Mouse (Mus musculus): ENCODE data around the gene Efnb3. TPM values are rescaled to one million over a fixed set of nuclear protein-coding genes. Genes with fewer than 3 reads are reported as not detected.

Efnb3 gene
- polyA plus RNA-seq, 1 experiment from 2014 or later: 165 TPM

- Histone ChIP-seq H3K9ac (ENCODE audit: low read depth, low read length) (no peak overlapping the region), H3K27ac (ENCODE audit: low read length) (no peak overlapping the region), H3K4me3 (ENCODE audit: low read depth, low read length) (no peak overlapping the region), H3K4me2 (ENCODE audit: low read length) (no peak overlapping the region), H3K9me3 (replicated peaks; ENCODE audit: control insufficient read depth, low read length, poor library complexity, severe bottlenecking) (no peaks in the 10 kb centered on the region), H3K36me3 (ENCODE audit: control insufficient read depth, insufficient read depth, low read length) (peaks cover 15% of the 10 kb centered on the region), H3K27me3 (ENCODE audit: control insufficient read depth, insufficient read depth, low read depth, low read length) (no peaks in the 10 kb centered on the region), H3K4me1 (ENCODE audit: control insufficient read depth, insufficient read depth, low read length) (no peaks in the 10 kb centered on the region)
- no peak for ATAC-seq
- WGBS: 95% methylated on average over 22 of the region's 22 CpGs
Measured at GRCm38 (mm10) chr11:69589207-69589834, 29.3 kb upstream of the Efnb3 start.

GRCm38 (mm10) chr11:69585718-69586325 lies 25.8 kb upstream of the Efnb3 start:
- no peak for ATAC-seq
- H3K4me1 ChIP-seq (ENCODE audit: control insufficient read depth, insufficient read depth, low read length): peaks cover 6% of the 10 kb centered on the region

GRCm38 (mm10) chr11:69584937-69585336 lies 24.9 kb upstream of the Efnb3 start:
- Histone ChIP-seq H3K4me2 (ENCODE audit: low read length) (no peak overlapping the region), H3K9ac (ENCODE audit: low read depth, low read length) (no peak overlapping the region), H3K9me3 (replicated peaks; ENCODE audit: control insufficient read depth, low read length, poor library complexity, severe bottlenecking) (no peaks in the 10 kb centered on the region), H3K27ac (ENCODE audit: low read length) (no peak overlapping the region), H3K27me3 (ENCODE audit: control insufficient read depth, insufficient read depth, low read depth, low read length) (no peaks in the 10 kb centered on the region), H3K4me3 (ENCODE audit: low read depth, low read length) (no peak overlapping the region), H3K4me1 (ENCODE audit: control insufficient read depth, insufficient read depth, low read length) (peaks cover 6% of the 10 kb centered on the region), H3K36me3 (ENCODE audit: control insufficient read depth, insufficient read depth, low read length) (peaks cover 10% of the 10 kb centered on the region; the same call in 1 of the 2 replicates)
- 95% methylated on average over 13 of the region's 13 CpGs for WGBS
- no peak for ATAC-seq

More at GRCm38 (mm10) chr11:69585718-69586325, 25.8 kb upstream of the Efnb3 start:
- H3K27ac ChIP-seq (ENCODE audit: low read length): no peak overlapping the region
- no peaks in the 10 kb centered on the region for H3K27me3 ChIP-seq (ENCODE audit: control insufficient read depth, insufficient read depth, low read depth, low read length)
- 81% methylated on average over 7 of the region's 7 CpGs for WGBS
- no peaks in the 10 kb centered on the region for H3K9me3 ChIP-seq (replicated peaks; ENCODE audit: control insufficient read depth, low read length, poor library complexity, severe bottlenecking)
- no peak overlapping the region for H3K9ac ChIP-seq (ENCODE audit: low read depth, low read length)
- peaks cover 15% of the 10 kb centered on the region for H3K36me3 ChIP-seq (ENCODE audit: control insufficient read depth, insufficient read depth, low read length)
- no peak overlapping the region for H3K4me3 ChIP-seq (ENCODE audit: low read depth, low read length)
- no peak overlapping the region for H3K4me2 ChIP-seq (ENCODE audit: low read length)

- Histone ChIP-seq H3K4me3 (ENCODE audit: low read depth, low read length) (no peak overlapping the region), H3K27ac (ENCODE audit: low read length) (no peak overlapping the region), H3K27me3 (ENCODE audit: control insufficient read depth, insufficient read depth, low read depth, low read length) (no peaks in the 10 kb centered on the region), H3K9me3 (replicated peaks; ENCODE audit: control insufficient read depth, low read length, poor library complexity, severe bottlenecking) (no peaks in the 10 kb centered on the region), H3K4me2 (ENCODE audit: low read length) (no peak overlapping the region), H3K4me1 (ENCODE audit: control insufficient read depth, insufficient read depth, low read length) (peaks cover 10% of the 10 kb centered on the region), H3K36me3 (ENCODE audit: control insufficient read depth, insufficient read depth, low read length) (peaks cover 7% of the 10 kb centered on the region; the same call in 1 of the 2 replicates), H3K9ac (ENCODE audit: low read depth, low read length) (no peak overlapping the region)
- ATAC-seq: no peak
- 89% methylated on average over 7 of the region's 7 CpGs for WGBS
Measured at GRCm38 (mm10) chr11:69584008-69584407, 24.0 kb upstream of the Efnb3 start.

- WGBS: 61% methylated on average over 9 of the region's 9 CpGs
- no peaks in the 10 kb centered on the region for H3K9me3 ChIP-seq (replicated peaks; ENCODE audit: control insufficient read depth, low read length, poor library complexity, severe bottlenecking)
- H3K36me3 ChIP-seq (ENCODE audit: control insufficient read depth, insufficient read depth, low read length): no peaks in the 10 kb centered on the region
- H3K27me3 ChIP-seq (ENCODE audit: control insufficient read depth, insufficient read depth, low read depth, low read length): no peaks in the 10 kb centered on the region
- ATAC-seq: no peak
- H3K9ac ChIP-seq (ENCODE audit: low read depth, low read length): no peak overlapping the region; the same call in 1 of the 2 replicates
- H3K4me2 ChIP-seq (ENCODE audit: low read length): peak overlapping the region; percentile 78
- peaks cover 24% of the 10 kb centered on the region for H3K4me1 ChIP-seq (ENCODE audit: control insufficient read depth, insufficient read depth, low read length)
- H3K27ac ChIP-seq (ENCODE audit: low read length): no peak overlapping the region
- peak overlapping the region; percentile 79 for H3K4me3 ChIP-seq (ENCODE audit: low read depth, low read length)
Measured at GRCm38 (mm10) chr11:69582230-69582805, 22.3 kb upstream of the Efnb3 start.

GRCm38 (mm10) chr11:69581814-69582213 lies 21.8 kb upstream of the Efnb3 start:
- Histone ChIP-seq H3K27me3 (ENCODE audit: control insufficient read depth, insufficient read depth, low read depth, low read length) (no peaks in the 10 kb centered on the region), H3K27ac (ENCODE audit: low read length) (peak overlapping the region; percentile 94), H3K36me3 (ENCODE audit: control insufficient read depth, insufficient read depth, low read length) (no peaks in the 10 kb centered on the region), H3K4me3 (ENCODE audit: low read depth, low read length) (peak overlapping the region; percentile 79), H3K9ac (ENCODE audit: low read depth, low read length) (peak overlapping the region; percentile 60), H3K4me1 (ENCODE audit: control insufficient read depth, insufficient read depth, low read length) (peaks cover 29% of the 10 kb centered on the region), H3K9me3 (replicated peaks; ENCODE audit: control insufficient read depth, low read length, poor library complexity, severe bottlenecking) (no peaks in the 10 kb centered on the region), H3K4me2 (ENCODE audit: low read length) (peak overlapping the region; percentile 78)
- no peak for ATAC-seq
- 1% methylated on average over 8 of the region's 8 CpGs for WGBS

GRCm38 (mm10) chr11:69581147-69581688 lies 21.2 kb upstream of the Efnb3 start:
- Histone ChIP-seq H3K9me3 (replicated peaks; ENCODE audit: control insufficient read depth, low read length, poor library complexity, severe bottlenecking) (no peaks in the 10 kb centered on the region), H3K4me2 (ENCODE audit: low read length) (peak overlapping the region; percentile 78), H3K36me3 (ENCODE audit: control insufficient read depth, insufficient read depth, low read length) (no peaks in the 10 kb centered on the region), H3K4me3 (ENCODE audit: low read depth, low read length) (peak overlapping the region; percentile 79), H3K27me3 (ENCODE audit: control insufficient read depth, insufficient read depth, low read depth, low read length) (no peaks in the 10 kb centered on the region), H3K9ac (ENCODE audit: low read depth, low read length) (peak overlapping the region; percentile 60), H3K4me1 (ENCODE audit: control insufficient read depth, insufficient read depth, low read length) (peaks cover 29% of the 10 kb centered on the region), H3K27ac (ENCODE audit: low read length) (peak overlapping the region; percentile 94)
- ATAC-seq: peak; percentile 84
- WGBS: under 1% methylated on average over 36 of the region's 36 CpGs

GRCm38 (mm10) chr11:69580572-69581146 lies 20.7 kb upstream of the Efnb3 start:
- H3K27ac ChIP-seq (ENCODE audit: low read length): peak overlapping the region; percentile 94
- no peaks in the 10 kb centered on the region for H3K36me3 ChIP-seq (ENCODE audit: control insufficient read depth, insufficient read depth, low read length)
- H3K4me1 ChIP-seq (ENCODE audit: control insufficient read depth, insufficient read depth, low read length): peaks cover 29% of the 10 kb centered on the region
- H3K4me3 ChIP-seq (ENCODE audit: low read depth, low read length): peak overlapping the region; percentile 79
- ATAC-seq: peak; percentile 36; the same call in 1 of the 2 replicates
- no peaks in the 10 kb centered on the region for H3K27me3 ChIP-seq (ENCODE audit: control insufficient read depth, insufficient read depth, low read depth, low read length)
- WGBS: under 1% methylated on average over 25 of the region's 25 CpGs
- H3K9ac ChIP-seq (ENCODE audit: low read depth, low read length): peak overlapping the region; percentile 60
- H3K9me3 ChIP-seq (replicated peaks; ENCODE audit: control insufficient read depth, low read length, poor library complexity, severe bottlenecking): no peaks in the 10 kb centered on the region
- peak overlapping the region; percentile 78 for H3K4me2 ChIP-seq (ENCODE audit: low read length)

Data from midbrain, embryonic 16.5 days (tissue).